ENCODE assay signal across 20 mouse cellular contexts in the genomic region with DNA sequence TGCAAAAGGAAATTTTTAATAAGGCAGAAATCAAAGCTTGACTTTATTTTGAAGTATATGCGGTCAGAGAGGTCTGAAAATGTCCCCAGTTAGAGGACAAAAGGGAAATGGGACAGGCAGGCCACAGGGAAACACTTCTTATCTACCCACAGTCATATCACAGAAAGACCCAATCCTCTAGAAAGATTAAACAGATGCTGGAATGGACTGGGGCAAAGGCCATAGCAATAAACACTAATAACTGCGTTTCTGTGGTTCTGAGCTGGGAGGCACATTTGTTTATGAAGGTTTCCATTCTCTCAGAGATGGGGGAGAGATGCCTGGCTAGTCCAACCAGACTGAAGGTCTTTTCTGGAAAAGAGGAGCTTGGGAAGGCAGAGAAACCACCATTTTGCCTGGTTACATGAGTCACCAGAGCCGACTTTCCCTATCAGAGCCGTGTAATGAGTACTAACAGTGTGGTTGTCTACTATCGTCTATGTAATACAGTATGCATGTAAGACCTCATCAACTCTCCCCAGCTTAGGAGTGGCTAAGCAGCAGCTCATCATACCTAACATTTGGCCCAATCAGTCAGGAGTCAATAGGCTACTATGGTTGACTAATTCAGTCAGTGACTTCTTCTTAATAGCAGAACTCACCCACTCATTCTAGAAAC.
DNase-seq lines count a peak whose midpoint lies in the region; ATAC-seq and TF ChIP-seq lines count a peak whose summit lies in the region.
"Had no signal": no experiment of that assay in that cellular context is flagged by ENCODE, and none has a peak within 500 bp of the region (broad histone marks: within the 10 kb centered on the region; RNA-seq: fewer than 3 reads in every experiment).

No protein-coding gene starts in this region.

- no peak overlapping the region for H3K27ac ChIP-seq in midbrain, embryonic 11.5 days (ENCODE audit: low read depth, low read length)
- H3K27ac ChIP-seq in midbrain, embryonic 15.5 days: no peak overlapping the region
- no peak overlapping the region for H3K27ac ChIP-seq in intestine, embryonic 15.5 days
- H3K27ac ChIP-seq in intestine, postnatal 0 days (ENCODE audit: low read depth, low read length): no peak overlapping the region
- no peak overlapping the region for H3K27ac ChIP-seq in heart, embryonic 12.5 days (ENCODE audit: poor library complexity, severe bottlenecking)
- H3K27ac ChIP-seq in hindbrain, embryonic 14.5 days: no peak overlapping the region
- H3K27ac ChIP-seq: embryonic facial prominence, embryonic 10.5 days; embryonic facial prominence, embryonic 12.5 days; forebrain, embryonic 12.5 days had no signal

- no peaks in the 10 kb centered on the region for H3K36me3 ChIP-seq in midbrain, embryonic 11.5 days (ENCODE audit: control insufficient read depth, insufficient read depth, low read length)
- no peaks in the 10 kb centered on the region for H3K36me3 ChIP-seq in midbrain, embryonic 15.5 days (replicated peaks)
- H3K36me3 ChIP-seq in intestine, embryonic 15.5 days: no peaks in the 10 kb centered on the region
- no peaks in the 10 kb centered on the region for H3K36me3 ChIP-seq in intestine, postnatal 0 days (ENCODE audit: control insufficient read depth, insufficient read depth)
- no peaks in the 10 kb centered on the region for H3K36me3 ChIP-seq in heart, embryonic 12.5 days
- no peaks in the 10 kb centered on the region for H3K36me3 ChIP-seq in hindbrain, embryonic 14.5 days (replicated peaks; ENCODE audit: control insufficient read depth, insufficient read depth)
- H3K36me3 ChIP-seq: embryonic facial prominence, embryonic 10.5 days; embryonic facial prominence, embryonic 12.5 days; forebrain, embryonic 12.5 days had no signal

- no peaks in the 10 kb centered on the region for H3K27me3 ChIP-seq in midbrain, embryonic 11.5 days (ENCODE audit: control insufficient read depth, insufficient read depth, low read length)
- H3K27me3 ChIP-seq in midbrain, embryonic 15.5 days (replicated peaks): no peaks in the 10 kb centered on the region
- no peaks in the 10 kb centered on the region for H3K27me3 ChIP-seq in intestine, embryonic 15.5 days (replicated peaks)
- no peaks in the 10 kb centered on the region for H3K27me3 ChIP-seq in intestine, postnatal 0 days (replicated peaks; ENCODE audit: control insufficient read depth, insufficient read depth, low read length)
- H3K27me3 ChIP-seq in heart, embryonic 12.5 days (replicated peaks): no peaks in the 10 kb centered on the region
- H3K27me3 ChIP-seq in hindbrain, embryonic 14.5 days (ENCODE audit: control insufficient read depth, insufficient read depth, low read length): no peaks in the 10 kb centered on the region
- H3K27me3 ChIP-seq: embryonic facial prominence, embryonic 12.5 days; forebrain, embryonic 12.5 days had no signal

- ATAC-seq in midbrain, embryonic 11.5 days (ENCODE audit: low FRiP score): no peak
- ATAC-seq in midbrain, embryonic 15.5 days (replicated peaks): no peak
- ATAC-seq in intestine, embryonic 15.5 days: peak; percentile 75
- peak; percentile 76 for ATAC-seq in intestine, postnatal 0 days
- ATAC-seq in heart, embryonic 12.5 days (ENCODE audit: insufficient number of reproducible peaks, low FRiP score): no peak
- no peak for ATAC-seq in hindbrain, embryonic 14.5 days (ENCODE audit: low FRiP score)
- ATAC-seq: forebrain, embryonic 14.5 days; forebrain, embryonic 16.5 days had no signal

- WGBS in midbrain, embryonic 11.5 days: 89% methylated on average over 5 of the region's 5 CpGs
- WGBS in midbrain, embryonic 15.5 days: 88% methylated on average over 5 of the region's 5 CpGs
- 59% methylated on average over 5 of the region's 5 CpGs for WGBS in intestine, embryonic 15.5 days
- WGBS in intestine, postnatal 0 days: 30% methylated on average over 5 of the region's 5 CpGs
- 67% methylated on average over 5 of the region's 5 CpGs for WGBS in heart, embryonic 12.5 days
- WGBS in hindbrain, embryonic 14.5 days: 91% methylated on average over 5 of the region's 5 CpGs

- no peak overlapping the region for H3K4me2 ChIP-seq in midbrain, embryonic 11.5 days
- H3K4me2 ChIP-seq in midbrain, embryonic 15.5 days: no peak overlapping the region
- no peak overlapping the region for H3K4me2 ChIP-seq in intestine, embryonic 15.5 days (replicated peaks)
- H3K4me2 ChIP-seq in intestine, postnatal 0 days (replicated peaks; ENCODE audit: low read depth): no peak overlapping the region
- H3K4me2 ChIP-seq in heart, embryonic 12.5 days: no peak overlapping the region
- no peak overlapping the region for H3K4me2 ChIP-seq in hindbrain, embryonic 14.5 days (replicated peaks)
- H3K4me2 ChIP-seq: embryonic facial prominence, embryonic 12.5 days; forebrain, embryonic 12.5 days had no signal

- H3K9me3 ChIP-seq in midbrain, embryonic 11.5 days (ENCODE audit: control insufficient read depth, low read length): no peaks in the 10 kb centered on the region
- no peaks in the 10 kb centered on the region for H3K9me3 ChIP-seq in midbrain, embryonic 15.5 days
- H3K9me3 ChIP-seq in intestine, embryonic 15.5 days: no peaks in the 10 kb centered on the region
- H3K9me3 ChIP-seq in intestine, postnatal 0 days (ENCODE audit: control insufficient read depth): no peaks in the 10 kb centered on the region
- no peaks in the 10 kb centered on the region for H3K9me3 ChIP-seq in heart, embryonic 12.5 days (replicated peaks)
- H3K9me3 ChIP-seq in hindbrain, embryonic 14.5 days (ENCODE audit: control insufficient read depth, low read length): no peaks in the 10 kb centered on the region
- H3K9me3 ChIP-seq: embryonic facial prominence, embryonic 10.5 days; embryonic facial prominence, embryonic 12.5 days; forebrain, embryonic 12.5 days had no signal

- peak; percentile 31 for DNase-seq in midbrain, embryonic 11.5 days (ENCODE audit: low spot score, missing footprints)
- no peak for DNase-seq in hindbrain, embryonic 14.5 days (ENCODE audit: low spot score)
- DNase-seq: adrenal gland, adult 8-10 months; adrenal gland, postnatal 14 days; adrenal gland, postnatal 36 days; B cell, adult 2 months; cerebellum, adult 11-12 months; cerebellum, adult 2 months; cerebellum, adult 9-10 months; cerebellum, postnatal 10 days; cerebellum, postnatal 25 days had no signal

- no peak overlapping the region for H3K9ac ChIP-seq in midbrain, embryonic 11.5 days (ENCODE audit: low read length)
- no peak overlapping the region for H3K9ac ChIP-seq in midbrain, embryonic 15.5 days
- H3K9ac ChIP-seq in intestine, embryonic 15.5 days: no peak overlapping the region
- H3K9ac ChIP-seq in intestine, postnatal 0 days (ENCODE audit: low read depth, low read length): no peak overlapping the region
- H3K9ac ChIP-seq in heart, embryonic 12.5 days: no peak overlapping the region
- H3K9ac ChIP-seq in hindbrain, embryonic 14.5 days: no peak overlapping the region
- H3K9ac ChIP-seq: embryonic facial prominence, embryonic 12.5 days; forebrain, embryonic 12.5 days had no signal

- H3K4me1 ChIP-seq in midbrain, embryonic 11.5 days (ENCODE audit: control insufficient read depth, insufficient read depth, low read length): no peaks in the 10 kb centered on the region
- 0 out of 2 replicates have a peak, but pooled peaks cover 3% of the 10 kb centered on the region for H3K4me1 ChIP-seq in midbrain, embryonic 15.5 days
- 0 out of 2 replicates have a peak, but pooled peaks cover 2% of the 10 kb centered on the region for H3K4me1 ChIP-seq in intestine, embryonic 15.5 days (replicated peaks)
- peaks cover 6% of the 10 kb centered on the region; the same call in 1 of the 2 replicates for H3K4me1 ChIP-seq in intestine, postnatal 0 days (replicated peaks; ENCODE audit: control insufficient read depth, insufficient read depth, low read length)
- H3K4me1 ChIP-seq in heart, embryonic 12.5 days (replicated peaks): no peaks in the 10 kb centered on the region
- H3K4me1 ChIP-seq in hindbrain, embryonic 14.5 days (replicated peaks; ENCODE audit: control insufficient read depth, insufficient read depth, low read length): 0 out of 2 replicates have a peak, but pooled peaks cover 9% of the 10 kb centered on the region

- H3K4me3 ChIP-seq in midbrain, embryonic 11.5 days (ENCODE audit: low read depth, low read length): no peak overlapping the region
- H3K4me3 ChIP-seq in midbrain, embryonic 15.5 days: no peak overlapping the region
- H3K4me3 ChIP-seq in intestine, embryonic 15.5 days (replicated peaks): no peak overlapping the region
- no peak overlapping the region for H3K4me3 ChIP-seq in intestine, postnatal 0 days (ENCODE audit: low read depth, low read length)
- no peak overlapping the region for H3K4me3 ChIP-seq in heart, embryonic 12.5 days
- no peak overlapping the region for H3K4me3 ChIP-seq in hindbrain, embryonic 14.5 days (replicated peaks; ENCODE audit: low read length)
- H3K4me3 ChIP-seq: embryonic facial prominence, embryonic 10.5 days; embryonic facial prominence, embryonic 12.5 days; forebrain, embryonic 12.5 days had no signal

- TF ChIP-seq CTCF in intestine, postnatal 0 days (IDR thresholded peaks at IDR 0.05; ENCODE audit: low read depth): no peak

Comparison
In these comparisons a context has a peak if more than half of its experiments do, and no peak if none do; other contexts are left out.
1. ATAC-seq: peak in intestine, embryonic 15.5 days (single experiment) and intestine, postnatal 0 days (single experiment); none in midbrain, embryonic 11.5 days (single experiment), midbrain, embryonic 15.5 days (single experiment), heart, embryonic 12.5 days (single experiment) and hindbrain, embryonic 14.5 days (single experiment).